Mouse (Mus musculus) bone marrow, adult 2 months (tissue): ENCODE results near the gene Gm11937. TPM values are rescaled to one million over a fixed set of nuclear protein-coding genes. Genes with fewer than 3 reads are reported as not detected.
"Not testable (repeated sequence)": the region's sequence is repeated elsewhere in the genome, so short reads cannot be mapped to it uniquely, and the experiment has no call there.

Experiments
- H3K27ac ChIP-seq: fragments of 200-500 bp; 2 replicates; pipeline ENCODE4 v1.5.1; 2012; ENCODE audit warnings: low read depth, mild to moderate bottlenecking, control low read depth, inconsistent platforms, low read length; ENCODE audit not compliant: control insufficient read depth, poor library complexity, insufficient read depth
- H3K4me1 ChIP-seq: fragments of 200-500 bp; 2 replicates; pipeline ENCODE4 v1.6.1; 2011; ENCODE audit warnings: low read length; ENCODE audit not compliant: control insufficient read depth, insufficient read depth
- H3K4me3 ChIP-seq: fragments of 200-500 bp; replicated peaks from 2 replicates; pipeline ENCODE3; 2011; ENCODE audit warnings: mild to moderate bottlenecking, low read depth, low read length, control low read depth; ENCODE audit not compliant: control insufficient read depth
- CTCF ChIP-seq: fragments of 200-500 bp; IDR thresholded peaks from 2 replicates; pipeline ENCODE4 v1.5.1; 2011; ENCODE audit warnings: low read length, control low read depth; ENCODE audit not compliant: control insufficient read depth, insufficient read depth
- POLR2A ChIP-seq: fragments of 200-500 bp; IDR thresholded peaks from 2 replicates; pipeline ENCODE4 v1.6.1; 2011; ENCODE audit warnings: low read depth, mild to moderate bottlenecking, control low read depth, low read length, borderline replicate concordance; ENCODE audit not compliant: control insufficient read depth
- WGBS: fragments of 180-500 bp; shearing (Covaris S2); methylation state at CpG from one replicate; pipeline ENCODE4 v1.1.7; 2018; 5-methylcytosine and 5-hydroxymethylcytosine counted together
- polyA plus RNA-seq: library from polyadenylated mRNA; stranded (reverse); fragments of >200 nt; gene quantifications from 2 replicates; pipeline ENCODE4 v1.2.4, GENCODE M21; 2011; ENCODE audit warnings: low replicate concordance; ENCODE audit not compliant: missing spikeins, insufficient read depth, insufficient read length

Gene Gm11937
- not detected in 2 replicates for polyA plus RNA-seq

DNA sequence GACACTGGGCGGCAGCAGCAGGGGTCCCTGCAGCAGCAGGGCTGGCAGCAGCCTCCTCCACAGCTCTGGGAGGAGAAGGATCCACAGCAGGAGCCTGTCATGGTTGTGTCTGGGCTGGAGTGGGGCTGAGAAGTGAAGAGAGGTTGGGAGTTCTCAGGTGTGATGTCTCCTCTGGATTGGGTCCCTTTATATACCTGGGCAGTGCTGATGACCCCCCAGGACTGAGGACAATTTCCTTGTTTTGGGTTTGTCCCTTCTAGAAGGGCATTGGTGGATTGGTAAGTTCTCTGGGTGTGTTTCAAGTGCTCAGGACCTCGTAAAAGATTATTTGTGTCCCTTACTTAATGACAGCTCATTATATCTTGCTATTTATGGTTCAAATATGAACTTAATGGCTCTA is at the start of gene Gm11937:
Gm11937 (minus strand) TSS at position 101 of the 400 bp plus-strand sequence.
- WGBS, result 38% methylated on average over 2 of the region's 2 CpGs
- H3K4me1 ChIP-seq, H3K27ac ChIP-seq, H3K4me3 ChIP-seq: not testable (repeated sequence)

DNA sequence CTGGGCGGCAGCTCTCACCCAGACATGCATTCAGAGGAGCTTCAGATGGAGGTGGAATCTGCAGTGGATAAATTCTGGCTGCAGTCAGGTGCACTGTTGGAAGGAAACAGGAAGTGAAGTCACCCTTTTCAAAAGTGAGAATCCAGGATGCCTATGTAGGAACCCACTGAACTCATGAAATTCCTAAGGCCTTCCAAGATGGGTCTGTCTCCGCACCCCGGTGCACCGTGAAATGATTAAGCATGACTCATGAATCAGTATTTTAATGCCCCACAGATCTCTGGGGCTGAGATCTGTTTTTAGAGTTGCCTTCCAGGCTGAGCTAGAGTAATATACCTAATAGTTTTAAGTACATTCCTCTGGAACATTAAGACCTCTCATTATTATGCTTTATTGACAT is 49.3 kb upstream of the Gm11937 start:
- 86% methylated on average over 4 of the region's 4 CpGs for WGBS
- Histone ChIP-seq H3K4me1 (no peaks in the 10 kb centered on the region), H3K27ac (no peak overlapping the region), H3K4me3 (no peak overlapping the region)
- TF ChIP-seq POLR2A, result no peak
- TF ChIP-seq CTCF, result no peak

DNA sequence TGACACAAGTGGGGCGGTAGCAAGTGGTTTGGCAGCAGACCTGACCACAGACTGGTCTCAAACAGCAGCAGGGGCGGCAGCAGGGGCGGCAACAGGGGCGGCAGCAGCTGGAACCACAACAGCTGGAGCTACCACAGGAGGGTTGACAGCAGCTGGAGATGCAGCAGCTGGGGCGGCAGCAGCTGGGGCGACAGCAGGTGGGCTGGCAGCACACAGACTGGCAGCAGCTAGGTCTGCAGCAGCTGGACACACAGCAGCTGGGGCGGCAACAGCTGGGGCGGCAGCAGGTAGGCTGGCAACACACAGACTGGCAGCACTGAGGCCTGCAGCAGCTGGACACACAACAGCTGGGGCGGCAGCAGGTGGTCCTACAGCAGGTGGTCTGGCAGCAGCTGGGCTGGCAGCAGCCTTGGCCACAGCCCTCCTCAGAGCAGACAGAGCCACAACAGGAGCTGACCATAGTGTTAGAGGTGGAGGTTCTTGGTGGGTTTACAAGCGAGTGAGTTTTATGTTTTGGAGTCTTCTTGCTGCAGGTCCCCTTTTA is 48.5 kb upstream of the Gm11937 start, which contains the start of gene Gm11563:
Gm11563 (minus strand) TSS at position 494 of the 544 bp plus-strand sequence.
- not testable (repeated sequence) for H3K4me3 ChIP-seq, H3K4me1 ChIP-seq, H3K27ac ChIP-seq
- 48% methylated on average over 10 of the region's 10 CpGs for WGBS

DNA sequence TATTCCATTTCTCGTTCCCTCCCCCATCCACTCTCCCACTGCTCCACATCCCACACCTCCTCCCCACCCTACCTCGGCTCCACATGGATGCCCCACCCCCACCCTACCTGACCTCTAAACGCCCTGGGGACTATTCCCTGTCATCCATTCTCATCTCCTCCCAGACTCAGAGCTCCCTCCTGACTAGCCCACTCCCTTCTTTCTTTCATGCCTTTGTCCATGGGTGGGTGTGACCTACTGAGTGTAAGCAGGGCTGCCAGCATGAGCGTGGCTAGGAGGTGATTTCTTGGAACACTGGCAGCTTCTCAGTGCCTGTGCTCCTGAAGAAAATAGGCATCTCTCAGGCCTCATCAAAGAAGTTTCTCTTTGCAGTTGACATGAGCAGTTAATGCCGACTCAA is 47.1 kb upstream of the Gm11937 start:
- no peak for TF ChIP-seq CTCF
- TF ChIP-seq POLR2A, result no peak
- H3K4me1 ChIP-seq, result no peaks in the 10 kb centered on the region
- H3K27ac ChIP-seq, result no peak overlapping the region
- 63% methylated on average over 5 of the region's 5 CpGs for WGBS
- H3K4me3 ChIP-seq, result no peak overlapping the region

DNA sequence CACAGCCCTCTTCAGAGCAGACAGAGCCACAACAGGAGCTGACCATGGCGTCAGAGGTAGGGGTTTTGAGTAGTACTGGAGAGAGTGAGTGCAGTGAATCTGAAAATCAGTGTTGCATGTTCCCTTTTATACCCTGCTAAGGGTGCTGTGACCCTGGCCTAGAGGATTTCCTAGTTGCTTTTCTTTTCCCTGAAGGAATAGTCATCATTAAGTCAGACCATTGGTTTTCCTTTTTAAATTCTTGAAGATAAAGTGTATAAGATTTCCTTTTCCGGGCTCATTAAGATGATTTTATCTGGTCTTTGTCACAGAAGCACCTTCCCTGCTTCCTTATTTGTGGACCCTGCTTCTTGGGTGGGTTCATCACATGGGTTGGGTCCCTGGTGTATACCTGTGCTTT is 40.1 kb upstream of the Gm11937 start, which contains the start of gene Gm11555:
Gm11555 (minus strand) TSS at position 101 of the 400 bp plus-strand sequence.
- H3K4me1 ChIP-seq, result no peaks in the 10 kb centered on the region; the same call in 1 of the 2 replicates

DNA sequence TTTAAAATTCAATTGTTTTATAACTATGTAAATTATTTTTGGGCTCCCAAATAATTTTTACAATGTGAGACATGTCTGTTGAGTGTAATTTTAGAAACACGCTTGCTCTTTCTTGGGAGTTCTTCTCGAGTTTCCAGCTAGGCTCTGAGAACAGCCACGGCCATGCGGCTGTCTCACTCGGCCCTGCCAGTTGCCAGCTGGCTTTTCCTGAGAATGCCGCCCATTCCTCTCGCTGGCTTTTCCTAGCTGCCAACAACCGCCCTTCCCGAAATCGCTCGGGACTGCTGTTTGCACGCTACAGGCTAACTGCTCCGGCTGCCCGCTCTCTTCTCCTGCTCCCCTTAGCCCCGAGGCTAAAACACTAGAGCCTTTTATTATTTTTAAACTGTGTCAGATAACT is 36.5 kb upstream of the Gm11937 start:
- no peaks in the 10 kb centered on the region for H3K4me1 ChIP-seq
- H3K4me3 ChIP-seq, result no peak overlapping the region
- TF ChIP-seq CTCF, result no peak
- H3K27ac ChIP-seq, result no peak overlapping the region
- WGBS, result 83% methylated on average over 15 of the region's 15 CpGs

More for the DNA sequence above, 40.1 kb upstream of the Gm11937 start, which contains the start of gene Gm11555:
- WGBS, result 71% methylated on average over 2 of the region's 2 CpGs
- Histone ChIP-seq H3K4me3 (no peak within 1 kb of the TSS), H3K27ac (no peak within 1 kb of the TSS)
- TF ChIP-seq CTCF (no peak), POLR2A (no peak)

DNA sequence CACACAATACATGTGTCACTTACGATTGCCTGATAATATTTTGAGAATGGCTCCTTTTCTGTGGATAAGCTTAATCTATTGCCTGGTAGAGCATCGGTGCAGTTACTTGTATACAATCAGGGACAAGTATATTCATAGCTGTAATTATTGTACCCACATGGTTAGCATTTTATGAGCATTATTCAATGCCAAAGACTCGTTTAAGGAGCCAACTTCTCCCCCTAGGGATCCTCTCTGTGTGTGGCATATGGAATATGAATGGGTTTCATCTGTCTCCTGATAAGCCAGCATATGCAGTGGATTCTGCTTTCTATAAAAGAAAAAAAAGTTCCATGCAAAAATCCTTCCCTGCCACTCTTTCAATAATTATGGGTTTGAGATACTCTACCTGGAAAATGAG is 34.4 kb upstream of the Gm11937 start:
- WGBS, result 65% methylated on average over 3 of the region's 3 CpGs
- TF ChIP-seq CTCF, result no peak
- TF ChIP-seq POLR2A, result no peak
- Histone ChIP-seq H3K4me3 (no peak overlapping the region), H3K4me1 (no peaks in the 10 kb centered on the region), H3K27ac (no peak overlapping the region)

DNA sequence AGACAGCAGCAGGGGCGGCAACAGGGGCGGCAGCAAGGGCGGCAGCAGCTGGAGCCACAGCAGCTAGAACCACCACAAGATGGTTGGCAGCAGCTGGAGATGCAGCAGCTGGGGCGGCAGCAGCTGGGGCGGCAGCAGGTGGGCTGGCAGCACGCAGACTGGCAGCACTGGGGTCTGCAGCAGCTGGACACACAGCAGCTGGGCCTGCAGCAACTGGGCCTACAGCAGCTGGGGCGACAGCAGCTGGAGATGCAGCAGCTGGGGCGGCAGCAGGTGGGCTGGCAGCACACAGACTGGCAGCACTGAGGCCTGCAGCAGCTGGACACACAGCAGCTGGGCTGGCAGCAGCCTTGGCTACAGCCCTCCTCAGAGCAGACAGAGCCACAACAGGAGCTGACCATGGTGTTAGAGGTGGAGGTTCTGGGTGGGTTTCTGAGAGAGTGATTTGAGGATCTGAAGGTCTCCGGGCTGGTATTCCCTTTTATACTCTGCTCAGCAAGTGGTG is 33.7 kb upstream of the Gm11937 start, which contains the start of gene Krtap4-7:
Krtap4-7 (minus strand) TSS at position 455 of the 505 bp plus-strand sequence.
- not testable (repeated sequence) for H3K4me3 ChIP-seq, H3K4me1 ChIP-seq, H3K27ac ChIP-seq
- WGBS, result 70% methylated on average over 9 of the region's 9 CpGs

DNA sequence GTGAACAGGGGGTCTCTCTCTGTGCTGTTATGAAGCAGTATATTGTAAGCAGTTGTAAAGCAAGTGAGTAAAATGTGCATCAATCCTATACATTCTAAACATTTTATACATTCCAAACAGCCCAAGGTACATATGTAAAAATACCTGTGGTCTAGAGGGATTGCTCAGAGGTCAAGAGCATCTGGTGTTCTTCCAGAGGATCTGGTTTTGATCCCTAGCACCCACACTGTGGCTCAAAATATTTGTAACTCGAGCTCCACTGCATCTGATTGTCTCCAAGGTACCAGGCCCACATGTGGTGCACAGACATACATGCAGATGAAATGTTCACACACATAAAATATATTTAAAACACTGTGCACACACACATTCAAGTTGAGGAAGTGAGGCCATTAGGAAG is 30.9 kb upstream of the Gm11937 start:
- Histone ChIP-seq H3K4me1 (no peaks in the 10 kb centered on the region), H3K4me3 (no peak overlapping the region), H3K27ac (no peak overlapping the region)
- no peak for TF ChIP-seq CTCF
- no peak for TF ChIP-seq POLR2A
- 21% methylated on average over 1 of the region's 1 CpGs for WGBS
